Mouse (Mus musculus): ENCODE results near the gene Ppp1r3e. TPM values are rescaled to one million over a fixed set of nuclear protein-coding genes. Genes with fewer than 3 reads are reported as not detected.
A peak's percentile ranks its signal among the peaks of the same experiment; 100 is the strongest.

Gene Ppp1r3e
- total RNA-seq (2022), result 10 to 100 TPM; 18.5 to 26.6 (median 21.6) TPM

DNA sequence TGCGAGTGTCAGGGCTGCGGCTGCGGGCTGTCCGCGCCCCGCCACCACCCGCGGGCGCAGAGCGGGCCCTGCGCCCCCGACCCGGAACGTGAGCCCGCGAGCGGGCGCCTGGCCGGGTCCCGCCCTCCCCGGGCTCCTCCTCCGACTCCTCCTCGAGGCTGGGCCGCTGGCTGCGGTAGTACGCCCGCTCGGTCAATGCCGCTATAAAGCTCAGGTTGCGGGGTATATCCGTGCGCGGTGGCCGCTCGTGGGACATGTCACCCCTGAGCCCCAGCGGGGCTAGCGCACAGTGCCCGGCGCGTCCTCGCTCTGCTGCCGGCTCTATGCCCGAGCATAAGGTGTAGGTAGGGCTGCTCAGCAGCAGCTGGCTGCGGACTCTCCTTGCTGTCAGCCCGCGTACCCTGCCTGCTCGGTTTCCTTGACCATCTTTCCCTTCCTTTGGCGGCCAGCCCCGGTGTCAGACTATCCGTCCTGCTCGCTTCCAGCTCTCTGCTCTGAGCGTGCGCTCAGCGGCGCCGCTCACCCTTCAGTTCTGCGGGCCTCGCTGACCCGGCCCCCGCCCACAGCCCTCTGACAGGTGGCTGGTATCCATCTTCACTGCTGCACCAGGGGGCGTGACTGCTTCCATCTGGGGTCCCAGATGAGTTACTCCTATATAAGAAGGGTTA lies at the start of gene Ppp1r3e:
TSS of gene Ppp1r3e (minus strand) at position 503 of the 668 bp plus-strand sequence.
- peak; percentile 64 for DNase-seq

DNA sequence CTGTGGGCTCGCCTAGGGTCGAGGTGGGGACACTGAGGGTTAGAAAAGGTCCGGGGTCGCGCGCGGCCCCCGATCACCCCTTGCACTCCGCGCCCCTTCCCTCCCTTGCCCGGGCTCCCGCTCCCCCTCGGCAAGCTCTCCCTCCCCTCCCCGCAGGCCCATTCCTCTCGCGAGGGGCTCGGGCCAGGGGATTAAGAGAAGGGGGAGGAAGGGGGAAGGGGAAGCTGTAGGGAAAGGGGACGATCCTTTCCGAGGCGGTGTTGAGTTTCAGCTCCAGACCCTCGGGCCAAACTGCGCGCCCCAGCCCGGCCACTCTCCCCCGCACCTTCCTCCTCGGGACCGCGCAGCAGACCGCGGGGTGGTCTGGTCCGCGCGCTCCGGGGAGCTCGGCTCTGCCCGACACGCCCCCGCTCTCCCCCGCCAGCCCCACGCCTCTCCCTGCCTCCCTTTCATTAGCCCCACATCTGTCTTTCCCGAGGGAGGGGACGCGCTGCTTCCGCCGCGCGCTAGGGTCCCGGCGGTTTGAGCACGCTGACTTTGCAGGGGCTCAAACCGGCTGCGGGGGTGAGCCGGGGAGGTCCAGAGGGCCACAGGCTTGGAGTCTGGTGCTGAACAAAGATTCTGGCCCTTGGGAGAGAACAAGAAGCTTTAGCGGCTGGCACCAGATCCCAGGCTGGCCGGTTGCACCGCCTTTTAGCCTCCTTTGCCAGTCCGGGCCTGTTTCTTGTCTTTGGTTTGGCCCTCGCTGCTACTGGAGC lies 49.2 kb upstream of the Ppp1r3e start:
- DNase-seq, result no peak

DNA sequence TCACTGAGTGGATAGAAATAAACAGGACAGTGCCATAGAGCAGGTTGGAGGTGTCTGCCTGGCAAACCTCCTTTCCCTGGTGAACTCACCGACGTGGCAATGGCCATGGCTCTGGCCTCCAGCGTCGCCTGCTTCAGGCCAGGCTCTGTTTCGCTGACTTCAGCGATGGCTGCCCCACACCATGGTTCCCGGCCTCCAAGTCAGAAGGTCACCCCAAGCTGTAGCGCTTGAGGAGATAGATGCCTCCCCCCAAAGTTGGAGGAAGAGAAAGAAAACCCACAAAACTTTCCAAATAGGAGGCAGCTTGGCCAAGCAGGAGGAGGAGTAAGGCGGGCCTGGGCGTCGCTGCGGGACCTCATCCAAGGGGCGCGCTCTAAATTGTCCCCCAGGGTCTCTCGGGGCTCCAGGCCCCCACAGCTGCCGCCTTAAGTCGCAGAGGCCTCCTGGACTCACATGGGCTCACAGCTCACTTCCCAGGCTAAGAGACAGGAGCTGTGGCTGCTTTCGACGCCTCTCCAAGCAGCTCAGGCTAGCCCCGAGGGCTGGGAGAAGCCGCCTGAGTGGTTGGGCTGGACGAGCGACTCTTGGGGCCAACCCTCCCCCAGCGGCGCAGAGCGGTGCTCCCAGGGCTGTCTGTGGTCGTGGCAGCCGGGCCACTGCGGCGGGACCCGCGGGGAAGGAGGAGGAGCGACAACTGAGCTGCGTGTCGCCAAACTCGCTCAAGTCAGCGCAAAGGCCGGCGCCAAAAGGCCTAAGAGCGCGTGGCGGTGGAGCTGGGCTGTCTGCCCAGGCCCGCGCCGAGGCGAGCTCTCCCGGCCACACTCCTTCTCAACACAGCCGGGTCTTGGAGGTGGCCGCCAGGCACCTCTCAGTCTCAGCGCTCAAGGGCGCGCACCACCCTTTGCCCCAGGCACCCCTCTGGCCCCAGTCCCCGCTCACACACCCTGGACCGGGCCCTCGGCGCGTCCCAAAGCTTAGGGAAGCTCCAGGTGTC lies 48.3 kb upstream of the Ppp1r3e start, which contains the start of gene Efs:
TSS of gene Efs (minus strand) at position 778 of the 994 bp plus-strand sequence.
- DNase-seq, result peak; percentile 17

DNA sequence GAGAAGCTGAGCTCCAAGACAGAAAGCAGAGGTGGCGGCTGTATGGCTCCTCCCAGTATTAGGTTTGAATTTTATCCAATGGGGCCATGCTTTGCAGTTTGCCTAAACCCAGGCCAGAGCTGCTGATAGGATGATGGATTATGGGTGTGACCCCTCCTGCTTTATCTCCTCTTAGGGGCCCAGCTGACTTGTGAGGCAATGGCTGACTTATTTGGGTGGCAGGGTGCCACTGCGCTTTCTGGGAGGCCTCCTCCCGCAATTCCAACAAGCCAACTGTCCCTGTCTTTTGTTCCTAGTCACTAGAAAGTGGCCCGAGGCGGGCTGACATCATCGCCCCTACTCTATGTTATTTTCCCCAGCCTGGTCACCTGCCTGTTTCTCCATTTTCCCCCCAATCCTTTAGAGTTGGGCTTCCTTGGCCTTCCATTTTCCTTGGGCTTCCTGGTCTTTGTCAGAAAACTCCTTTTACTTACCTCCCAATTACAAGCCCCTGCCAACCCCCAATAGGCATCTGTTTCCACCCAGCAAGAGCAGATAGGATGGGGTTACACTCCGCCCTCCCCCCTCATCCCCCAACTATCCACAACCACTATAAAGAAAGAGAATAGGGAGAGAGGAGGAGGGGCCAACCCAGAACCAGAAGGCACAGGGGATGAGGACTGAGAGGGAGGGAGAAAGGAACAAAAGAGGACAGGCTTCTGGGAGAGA lies 47.4 kb upstream of the Ppp1r3e start:
- no peak for DNase-seq

DNA sequence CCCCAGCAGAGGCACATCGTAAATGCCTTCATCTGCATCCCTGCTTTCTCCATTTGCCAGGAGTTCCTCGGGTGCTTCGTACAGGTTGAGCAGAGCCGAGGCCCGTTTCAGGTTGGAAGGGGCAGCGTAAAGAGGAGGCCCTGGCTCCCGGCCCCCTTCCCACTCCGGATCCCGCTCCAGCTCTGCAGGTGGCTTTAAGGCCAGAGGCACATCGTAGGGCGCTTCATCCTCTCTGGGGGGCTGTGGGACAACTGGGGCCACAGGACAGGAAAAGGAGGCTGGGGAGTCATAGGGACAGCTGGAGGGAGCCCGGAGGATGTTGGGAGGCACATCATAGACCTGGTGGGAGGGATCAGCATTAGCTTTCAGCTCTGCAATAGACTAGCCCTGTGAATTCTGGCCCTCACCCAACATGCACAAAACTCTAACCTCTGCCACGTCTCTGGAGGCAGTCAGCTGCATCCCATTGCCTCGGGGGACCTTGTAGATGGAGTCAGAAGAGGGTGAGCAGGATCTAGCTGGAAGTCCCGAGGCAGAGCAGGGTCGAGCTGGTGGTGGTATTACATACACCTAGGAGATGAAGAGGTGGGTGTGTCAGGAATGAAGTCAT lies 42.8 kb upstream of the Ppp1r3e start:
- no peak for DNase-seq

DNA sequence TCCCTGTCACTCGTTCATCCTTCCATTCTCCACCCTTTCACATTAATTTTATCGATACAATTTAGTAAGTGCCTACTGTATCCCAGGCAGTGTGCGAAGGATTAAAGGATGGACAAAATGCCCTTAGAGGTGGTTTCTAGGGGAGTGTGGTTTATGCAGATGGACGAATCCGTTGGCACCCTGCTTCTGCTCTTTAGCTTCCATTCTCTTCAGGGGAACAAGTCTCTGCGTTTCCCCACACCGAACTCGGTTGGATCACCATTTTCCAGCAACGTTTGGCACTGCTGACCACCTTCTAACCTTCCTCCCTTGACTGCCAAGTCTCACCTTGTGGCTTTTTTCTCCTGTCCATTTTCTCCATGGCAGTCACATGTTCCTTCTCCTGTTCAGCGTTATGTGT lies 36.0 kb upstream of the Ppp1r3e start:
- no peak for DNase-seq

DNA sequence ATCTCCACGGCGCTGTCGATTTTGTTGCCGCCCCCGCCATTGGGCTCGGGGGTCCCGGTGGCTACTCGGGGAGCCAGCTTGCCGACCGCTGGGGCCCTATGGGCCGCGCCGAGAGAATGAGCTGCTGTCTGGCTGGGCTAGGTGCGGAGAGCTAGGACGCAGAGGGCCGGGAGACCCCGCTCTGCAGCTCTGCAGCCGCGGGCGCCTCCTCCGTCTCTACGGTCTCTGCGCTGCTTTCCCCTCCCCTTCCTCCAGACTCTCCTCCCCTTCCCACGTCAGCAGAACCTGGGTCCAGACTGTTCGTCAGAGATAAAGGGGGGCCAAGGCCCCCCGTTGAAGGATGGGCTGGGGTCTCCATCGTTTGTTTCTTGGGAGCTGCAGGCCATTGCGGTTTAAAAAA lies 35.5 kb upstream of the Ppp1r3e start, which contains the start of gene Slc22a17:
TSS of gene Slc22a17 (minus strand) at position 247 of the 400 bp plus-strand sequence.
- DNase-seq, result peak; percentile 55

DNA sequence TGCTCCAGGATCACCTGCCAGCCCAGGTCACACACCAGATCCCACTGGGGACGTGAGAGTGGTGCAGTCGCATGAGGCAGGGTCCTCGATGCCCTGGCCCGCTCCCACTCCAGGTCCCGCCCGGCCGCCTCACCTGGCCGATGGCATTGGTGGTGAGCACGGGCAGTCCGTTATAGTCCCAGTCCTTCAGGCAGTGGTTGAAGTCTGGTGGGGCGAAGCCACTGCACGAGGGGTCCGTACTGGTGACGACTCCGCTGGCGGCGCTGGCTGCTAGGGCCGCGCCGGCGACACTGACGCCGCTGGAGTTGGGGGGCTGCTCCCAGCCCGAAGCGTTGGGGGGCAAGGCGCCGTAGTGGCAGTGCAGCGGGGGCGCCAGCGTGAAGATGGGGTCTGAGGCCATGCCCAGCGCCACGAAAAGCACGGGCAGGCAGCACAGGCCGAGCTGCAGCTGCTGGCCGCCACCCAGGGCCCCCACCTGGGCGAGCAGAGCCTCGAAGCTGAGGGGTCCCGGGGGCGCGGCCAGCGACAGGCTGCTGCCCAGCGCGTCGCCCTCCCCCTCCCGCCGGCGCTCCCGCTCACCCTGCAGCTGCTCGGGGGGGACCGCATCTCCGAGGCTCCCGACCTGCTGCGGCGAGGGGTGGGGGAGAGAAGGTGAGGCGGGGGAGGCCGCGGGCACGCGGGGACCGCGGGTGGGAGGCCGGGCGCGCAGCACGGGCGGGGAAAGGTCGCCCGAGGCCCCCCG lies 34.9 kb upstream of the Ppp1r3e start:
- no peak for DNase-seq

DNA sequence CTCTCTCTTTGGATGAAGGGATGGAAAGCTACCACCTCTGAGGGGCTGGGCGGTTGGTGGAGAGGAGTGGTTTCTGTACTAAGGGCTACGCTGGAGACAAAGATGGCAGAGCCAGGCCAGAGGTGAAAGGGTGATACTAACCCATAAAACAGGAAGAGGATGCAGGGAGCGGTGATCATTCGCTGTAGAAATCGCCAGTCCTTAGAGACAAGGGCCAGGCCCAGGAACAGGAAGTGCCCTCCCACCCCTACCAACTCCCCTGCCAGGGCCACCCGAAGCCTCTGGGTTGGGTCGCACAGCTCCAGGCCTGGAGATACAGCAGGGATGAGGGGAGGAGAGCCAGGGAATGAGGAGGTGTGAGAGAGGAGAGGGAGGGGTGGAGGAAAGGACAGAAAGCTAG lies 31.3 kb upstream of the Ppp1r3e start:
- no peak for DNase-seq

DNA sequence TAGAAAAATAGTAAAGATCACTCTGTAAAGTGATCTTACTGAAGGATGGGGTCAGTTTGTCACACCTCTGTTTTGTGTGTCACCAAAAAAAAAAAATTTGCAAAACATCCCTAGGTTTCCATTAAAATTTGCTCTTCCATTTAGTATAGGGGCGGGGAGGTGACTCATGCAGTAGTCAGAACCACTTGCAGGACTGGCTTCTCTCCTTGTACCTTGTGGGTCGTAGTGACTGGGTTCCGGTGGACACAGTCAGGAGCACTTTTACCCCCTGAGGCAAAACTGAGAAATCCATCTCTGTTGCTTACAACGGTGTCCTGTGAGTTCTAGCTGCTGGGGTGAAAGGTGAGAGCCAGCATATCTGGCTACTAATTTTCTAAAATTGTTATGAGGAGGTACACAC lies 26.3 kb upstream of the Ppp1r3e start:
- no peak for DNase-seq

DNA sequence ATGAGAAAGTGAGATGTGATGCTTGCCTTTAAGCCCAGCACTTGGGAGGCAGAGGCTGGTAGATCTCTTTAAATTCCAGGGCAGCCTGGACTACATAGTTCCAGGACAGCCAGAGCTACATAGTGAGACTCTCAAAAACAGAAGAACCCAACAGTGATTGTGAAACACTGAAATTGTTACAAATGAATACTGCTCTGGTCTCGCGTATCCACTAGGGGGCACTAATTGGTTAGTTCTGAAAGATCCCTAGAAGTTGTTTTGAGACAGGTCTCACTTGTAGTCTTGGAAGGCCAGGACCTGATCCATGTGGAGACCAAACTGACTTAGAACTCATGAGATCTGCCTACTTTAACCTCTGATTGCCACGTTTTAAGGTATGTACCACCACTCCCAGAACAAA lies 23.0 kb upstream of the Ppp1r3e start:
- DNase-seq, result no peak

DNA sequence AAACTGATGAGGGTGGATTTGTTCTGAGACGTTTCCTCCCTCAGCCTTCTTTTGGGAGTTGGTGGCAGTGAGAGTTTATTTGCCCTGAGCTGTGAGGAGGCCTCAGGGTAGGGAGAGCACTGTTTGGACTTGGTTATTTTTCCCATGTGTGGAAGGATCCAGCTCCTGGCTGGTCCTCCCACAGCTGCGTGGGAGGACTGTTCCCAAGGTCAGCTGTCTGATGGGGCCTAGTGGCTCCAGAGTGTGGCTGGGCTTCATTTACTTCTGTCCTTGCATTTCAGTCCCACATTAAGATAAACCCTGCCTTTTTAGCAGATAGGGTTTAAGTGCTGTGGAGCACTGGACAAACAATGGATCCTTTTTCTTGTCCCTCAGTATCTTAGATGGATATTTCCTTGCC lies 20.1 kb upstream of the Ppp1r3e start:
- no peak for DNase-seq

DNA sequence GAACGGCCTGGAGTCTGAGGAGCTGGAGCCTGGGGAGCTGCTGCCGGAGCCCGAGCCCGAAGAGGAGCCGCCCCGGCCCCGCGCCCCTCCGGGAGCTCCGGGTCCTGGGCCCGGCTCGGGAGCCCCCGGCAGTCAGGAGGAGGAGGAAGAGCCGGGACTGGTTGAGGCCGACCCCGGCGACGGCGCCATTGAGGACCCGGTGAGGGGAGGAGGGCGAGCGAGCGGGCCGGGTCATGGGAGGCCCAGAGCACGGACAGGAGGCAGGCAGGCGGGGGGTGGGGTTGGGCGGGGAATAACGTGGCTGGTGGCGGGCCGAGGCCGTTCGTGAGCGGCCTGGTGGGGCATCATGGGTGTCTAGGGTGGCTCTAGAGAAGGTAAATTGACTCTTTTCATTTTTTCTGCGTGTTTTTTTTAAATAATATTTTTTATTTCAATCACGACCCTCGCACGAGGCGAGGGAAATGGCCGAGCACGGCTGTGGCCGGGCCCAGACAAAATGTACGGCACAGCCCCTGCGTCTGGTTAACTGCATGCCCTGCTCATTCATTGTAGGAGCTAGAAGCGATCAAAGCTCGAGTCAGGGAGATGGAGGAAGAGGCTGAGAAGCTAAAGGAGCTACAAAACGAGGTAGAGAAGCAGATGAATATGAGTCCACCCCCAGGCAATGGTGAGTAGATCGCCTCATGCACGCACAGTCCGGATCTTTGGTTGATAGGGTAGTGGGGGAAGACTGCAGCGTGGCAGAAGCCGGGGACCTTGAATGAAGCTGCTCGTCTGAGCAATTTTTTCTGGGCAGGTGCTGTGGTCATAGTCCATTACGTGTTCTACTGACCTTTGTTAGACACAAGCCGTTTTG lies 17.2 kb upstream of the Ppp1r3e start:
- no peak for DNase-seq

DNA sequence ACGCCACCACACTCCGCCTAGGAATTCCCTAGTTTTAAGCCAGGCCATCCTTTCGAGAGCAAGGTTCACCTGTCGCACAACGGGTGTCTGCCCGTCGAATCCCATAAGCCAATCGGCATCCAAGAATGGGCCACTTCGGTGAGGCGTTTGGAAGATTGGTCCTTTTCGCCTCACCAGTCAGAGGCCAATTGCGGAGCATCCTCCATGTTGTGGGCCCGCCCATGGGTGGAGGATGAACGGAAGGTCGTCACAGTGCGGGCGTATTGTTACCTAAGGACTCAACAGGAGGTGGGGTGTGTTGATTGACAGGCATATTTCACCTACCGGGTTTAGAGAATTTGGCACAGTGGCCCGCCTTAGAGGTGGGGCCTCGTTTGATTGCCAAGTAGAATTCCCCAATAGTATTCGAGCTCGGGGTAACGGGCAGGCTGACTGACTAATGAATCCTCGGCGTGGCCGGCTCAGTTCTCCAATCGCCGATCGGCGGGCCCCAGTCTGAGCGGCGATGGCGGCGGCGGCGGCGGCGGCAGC lies 16.4 kb upstream of the Ppp1r3e start:
- DNase-seq, result peak; percentile 99

DNA sequence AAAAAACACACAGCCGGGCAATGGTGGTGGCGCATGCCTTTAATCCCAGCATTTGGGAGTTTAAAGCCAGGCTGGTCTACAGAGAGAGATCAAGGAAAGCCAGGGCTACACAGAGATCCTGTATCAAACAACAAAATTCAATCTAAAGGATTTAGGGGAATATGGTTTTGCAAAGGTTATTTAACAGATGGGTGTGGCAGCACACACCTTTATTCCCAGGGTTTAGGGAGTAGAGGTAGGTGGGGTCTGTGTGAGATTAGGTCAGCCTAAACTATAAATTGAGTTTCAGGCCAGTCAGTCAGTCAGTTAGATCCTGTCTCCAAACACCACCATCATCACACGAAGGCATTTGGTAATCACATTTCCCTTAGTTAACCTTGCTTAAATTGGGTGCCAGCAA lies 14.8 kb upstream of the Ppp1r3e start, which contains the start of gene Pabpn1:
TSS of gene Pabpn1 (plus strand) at position 301 of the 400 bp plus-strand sequence.
- no peak for DNase-seq

DNA sequence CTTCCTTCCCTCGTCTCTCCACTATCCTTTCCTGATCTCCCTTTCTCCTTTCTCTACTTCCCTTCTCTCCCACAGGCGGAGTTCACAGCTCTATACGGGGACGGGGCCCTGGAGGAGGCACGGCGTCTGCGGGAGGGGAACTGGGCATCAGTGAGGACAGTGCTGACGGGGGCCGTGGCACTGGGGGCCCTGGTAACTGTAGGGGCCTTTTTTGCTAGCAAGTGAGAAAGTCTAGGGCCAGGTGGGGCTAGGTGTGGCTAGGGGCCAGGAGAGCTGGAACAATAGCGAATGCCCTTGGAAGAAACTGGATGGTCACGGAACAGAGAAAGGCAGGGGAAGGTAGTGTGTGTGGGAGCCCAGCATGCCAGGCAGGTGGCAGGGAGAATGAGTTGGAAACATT lies 8.0 kb upstream of the Ppp1r3e start:
- no peak for DNase-seq

DNA sequence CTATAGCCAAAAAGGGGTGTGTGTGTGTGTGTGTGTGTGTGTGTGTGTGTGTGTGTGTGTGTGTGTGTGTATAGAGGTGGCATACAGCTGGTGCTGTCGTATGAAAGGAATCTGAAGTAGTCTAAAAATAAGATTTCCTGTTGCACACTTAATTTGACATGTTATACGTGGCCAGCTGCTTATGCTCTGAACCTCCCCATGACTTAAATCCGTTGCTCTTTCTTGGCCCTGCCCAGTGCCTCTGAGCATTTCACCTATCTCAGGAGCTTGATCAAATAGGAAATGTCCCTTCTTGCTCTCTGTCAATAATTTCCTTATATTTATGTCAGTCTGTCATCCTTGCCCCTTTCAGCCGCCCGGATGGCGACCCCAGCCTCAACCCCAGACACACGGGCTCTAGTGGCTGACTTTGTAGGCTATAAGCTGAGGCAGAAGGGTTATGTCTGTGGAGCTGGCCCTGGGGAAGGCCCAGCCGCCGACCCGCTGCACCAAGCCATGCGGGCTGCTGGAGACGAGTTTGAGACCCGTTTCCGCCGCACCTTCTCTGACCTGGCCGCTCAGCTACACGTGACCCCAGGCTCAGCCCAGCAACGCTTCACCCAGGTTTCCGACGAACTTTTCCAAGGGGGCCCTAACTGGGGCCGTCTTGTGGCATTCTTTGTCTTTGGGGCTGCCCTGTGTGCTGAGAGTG lies 6.8 kb upstream of the Ppp1r3e start:
- DNase-seq, result no peak

DNA sequence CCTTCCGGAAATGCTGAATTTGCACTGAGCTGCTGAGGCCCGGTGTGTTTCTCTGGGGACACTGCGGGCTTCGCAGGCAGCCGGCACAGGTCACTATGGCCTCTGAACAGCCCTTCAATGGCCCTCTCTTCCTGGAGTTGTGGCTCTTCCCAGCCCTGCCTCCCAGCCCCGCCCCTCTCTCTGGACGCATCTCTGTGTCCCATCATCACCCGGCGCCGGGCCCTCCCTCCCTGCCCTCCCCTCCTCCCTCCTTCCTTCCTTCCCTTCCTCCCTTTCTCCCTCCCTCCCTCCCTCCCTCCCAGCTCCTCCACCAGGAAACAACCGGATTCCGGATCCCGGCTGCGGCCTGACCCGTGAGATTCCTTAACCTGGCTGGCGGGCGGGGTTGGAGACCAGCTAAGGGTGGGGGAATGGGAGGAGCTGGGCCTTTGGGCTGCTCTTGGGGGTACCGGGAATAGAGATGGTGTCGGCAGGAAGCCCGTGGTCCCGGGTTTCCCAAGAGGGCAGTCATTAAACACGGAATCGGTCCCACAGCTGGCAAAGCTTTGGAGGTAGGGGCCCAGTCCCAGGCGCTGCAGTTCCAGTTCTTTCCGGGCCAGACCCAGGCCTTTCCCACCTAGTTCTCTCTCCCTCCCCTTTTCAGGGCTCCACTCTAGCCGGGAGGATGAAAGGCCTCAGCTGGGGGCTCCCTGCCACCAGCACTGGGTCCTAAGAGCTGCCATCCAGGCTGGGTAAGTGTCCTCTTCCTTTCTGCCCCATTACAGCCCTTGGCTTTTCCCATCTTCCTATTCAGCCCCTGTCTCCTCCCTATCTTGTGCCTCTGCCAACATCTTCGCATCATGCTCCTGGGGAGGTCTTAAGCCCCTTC lies 6.0 kb upstream of the Ppp1r3e start, which contains the start of the genes Bcl2l2 and Gm20521:
TSS of gene Bcl2l2 (plus strand) at position 224 of the 868 bp plus-strand sequence.
TSS of gene Gm20521 (plus strand) at position 288 of the 868 bp plus-strand sequence.
- DNase-seq, result peak; percentile 76

Measured in adrenal gland, adult 8-10 months (tissue).